Mouse (Mus musculus) c-Kit-positive CD71-negative TER-119-negative erythroid progenitor cells, embryonic 14.5 days (primary cell): ENCODE data around the gene Ctsa.
"Not testable (repeated sequence)": the region's sequence is repeated elsewhere in the genome, so short reads cannot be mapped to it uniquely, and the experiment has no call there.

Experiments used
- DNase-seq: peaks from one replicate; pipeline ENCODE4 v3.0.0-alpha.2; 2013; ENCODE audit warnings: low read depth

Gene Ctsa

GRCm38 (mm10) chr2:164850061-164850460 is 17.4 kb downstream of the Ctsa start:
- DNase-seq = no peak

- not testable (repeated sequence) for DNase-seq
Measured at GRCm38 (mm10) chr2:164855572-164855971, 22.9 kb downstream of the Ctsa start.

- DNase-seq = no peak
Measured at GRCm38 (mm10) chr2:164856309-164857100, 23.8 kb downstream of the Ctsa start.

GRCm38 (mm10) chr2:164857101-164857821 is 24.6 kb downstream of the Ctsa start, which contains the start of gene Pltp:
Pltp (minus strand) TSS chr2:164857711.
- DNase-seq = no peak

- DNase-seq = no peak
Measured at GRCm38 (mm10) chr2:164857842-164858553, 25.3 kb downstream of the Ctsa start.

- DNase-seq = no peak
Measured at GRCm38 (mm10) chr2:164859155-164859554, 26.5 kb downstream of the Ctsa start.

- no peak for DNase-seq
Measured at GRCm38 (mm10) chr2:164859640-164860432, 27.2 kb downstream of the Ctsa start.

- DNase-seq = no peak
Measured at GRCm38 (mm10) chr2:164861094-164861493, 28.4 kb downstream of the Ctsa start.

- no peak for DNase-seq
Measured at GRCm38 (mm10) chr2:164862179-164862861, 29.6 kb downstream of the Ctsa start.

GRCm38 (mm10) chr2:164863411-164863810 is 30.7 kb downstream of the Ctsa start:
- DNase-seq = not testable (repeated sequence)

GRCm38 (mm10) chr2:164864593-164864992 is 31.9 kb downstream of the Ctsa start:
- no peak for DNase-seq

GRCm38 (mm10) chr2:164866741-164867551 is 34.3 kb downstream of the Ctsa start:
- no peak for DNase-seq

GRCm38 (mm10) chr2:164867566-164867965 is 34.9 kb downstream of the Ctsa start:
- no peak for DNase-seq

GRCm38 (mm10) chr2:164868491-164868890 is 35.8 kb downstream of the Ctsa start:
- no peak for DNase-seq

- DNase-seq = no peak
Measured at GRCm38 (mm10) chr2:164871602-164872303, 39.1 kb downstream of the Ctsa start.

GRCm38 (mm10) chr2:164873621-164874020 is 40.9 kb downstream of the Ctsa start:
- DNase-seq = no peak

GRCm38 (mm10) chr2:164874239-164874769 is 41.6 kb downstream of the Ctsa start:
- no peak for DNase-seq

GRCm38 (mm10) chr2:164875648-164876047 is 43.0 kb downstream of the Ctsa start:
- not testable (repeated sequence) for DNase-seq
